ENCODE assay signal across 19 mouse cellular contexts in the genomic region with DNA sequence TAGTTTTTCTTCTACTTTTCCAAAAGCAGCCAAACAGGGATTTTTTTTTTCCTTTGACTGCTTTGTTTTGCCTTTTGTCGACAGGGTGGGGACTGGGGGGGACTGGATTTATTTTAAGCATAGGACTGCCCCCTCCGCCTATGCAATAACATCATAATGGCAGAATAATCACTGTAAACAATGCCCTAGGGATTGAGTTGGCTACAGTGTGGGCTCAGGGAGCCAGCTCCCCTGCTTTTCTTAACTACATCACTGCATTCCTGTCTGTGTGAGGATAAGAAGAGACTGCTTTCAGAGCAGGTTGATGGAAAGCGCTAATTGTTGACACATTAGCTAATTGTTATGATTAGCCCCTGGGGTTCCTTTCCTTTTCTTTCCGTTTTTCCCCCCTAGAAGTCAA.
DNase-seq lines count a peak whose midpoint lies in the region; ATAC-seq lines count a peak whose summit lies in the region.
"Had no signal": no experiment of that assay in that cellular context is flagged by ENCODE, and none has a peak within 500 bp of the region (broad histone marks: within the 10 kb centered on the region; RNA-seq: fewer than 3 reads in every experiment).

No protein-coding gene starts in this region.

- no peak overlapping the region for H3K4me2 ChIP-seq in limb, embryonic 13.5 days (replicated peaks)
- no peak overlapping the region for H3K4me2 ChIP-seq in heart, embryonic 16.5 days (ENCODE audit: low read depth, low read length)
- 0 out of 2 replicates have a peak overlapping the region, but pooled peaks have one; percentile 2 for H3K4me2 ChIP-seq in limb, embryonic 15.5 days
- H3K4me2 ChIP-seq: stomach, embryonic 15.5 days had no signal

- peaks cover 32% of the 10 kb centered on the region for H3K4me1 ChIP-seq in limb, embryonic 13.5 days
- H3K4me1 ChIP-seq in limb, embryonic 10.5 days = peaks cover 16% of the 10 kb centered on the region; the same call in 1 of the 2 replicates
- peaks cover 3% of the 10 kb centered on the region; the same call in 1 of the 2 replicates for H3K4me1 ChIP-seq in heart, embryonic 16.5 days (ENCODE audit: control insufficient read depth, insufficient read depth, low read length)
- peaks cover 19% of the 10 kb centered on the region for H3K4me1 ChIP-seq in limb, embryonic 15.5 days
- H3K4me1 ChIP-seq: stomach, embryonic 15.5 days had no signal

- WGBS in limb, embryonic 13.5 days = 23% methylated on average over 4 of the region's 4 CpGs
- 37% methylated on average over 4 of the region's 4 CpGs for WGBS in limb, embryonic 10.5 days
- WGBS in heart, embryonic 16.5 days = 21% methylated on average over 4 of the region's 4 CpGs
- WGBS in limb, embryonic 15.5 days = 14% methylated on average over 4 of the region's 4 CpGs

- no peak for DNase-seq in limb, embryonic 10.5 days (ENCODE audit: low spot score)
- peak; percentile 29 to 31 for DNase-seq in heart, adult 18-20 months
- no peak for DNase-seq in adrenal gland, postnatal 25 days
- no peak for DNase-seq in cerebellum, postnatal 36 days
- DNase-seq: adrenal gland, postnatal 36 days; cerebellum, postnatal 14 days; gastrocnemius, postnatal 14 days; kidney, postnatal 10 days; left cerebral cortex, postnatal 4 days; lung, postnatal 14 days; right cerebral cortex, adult 18-20 months had no signal

- 0 out of 2 replicates have a peak, but pooled peaks have one; percentile 34 for ATAC-seq in limb, embryonic 13.5 days (ENCODE audit: low FRiP score, low read depth)
- ATAC-seq in heart, embryonic 16.5 days (replicated peaks; ENCODE audit: extremely low read depth, insufficient read depth, low FRiP score) = peak; percentile 86
- ATAC-seq in limb, embryonic 15.5 days (ENCODE audit: insufficient number of reproducible peaks, low FRiP score, low TSS enrichment, low read depth) = no peak
- ATAC-seq: activated CD4-positive, CD25-positive, alpha-beta regulatory T cell, adult 4 months; Patski had no signal

- H3K9ac ChIP-seq in limb, embryonic 13.5 days = no peak overlapping the region
- H3K9ac ChIP-seq in heart, embryonic 16.5 days (ENCODE audit: low read length) = no peak overlapping the region
- no peak overlapping the region for H3K9ac ChIP-seq in limb, embryonic 15.5 days
- H3K9ac ChIP-seq: liver, embryonic 14.5 days; stomach, embryonic 15.5 days had no signal

- H3K27ac ChIP-seq in limb, embryonic 13.5 days = no peak overlapping the region
- no peak overlapping the region for H3K27ac ChIP-seq in limb, embryonic 10.5 days
- no peak overlapping the region for H3K27ac ChIP-seq in heart, embryonic 16.5 days (ENCODE audit: low read length)
- H3K27ac ChIP-seq in limb, embryonic 15.5 days = no peak overlapping the region
- H3K27ac ChIP-seq: layer of hippocampus, adult 2 months; liver, embryonic 14.5 days; stomach, embryonic 15.5 days had no signal

- no peak overlapping the region for H3K4me3 ChIP-seq in limb, embryonic 13.5 days
- H3K4me3 ChIP-seq in limb, embryonic 10.5 days = no peak overlapping the region
- H3K4me3 ChIP-seq in heart, embryonic 16.5 days (ENCODE audit: low read length) = no peak overlapping the region
- no peak overlapping the region for H3K4me3 ChIP-seq in limb, embryonic 15.5 days
- H3K4me3 ChIP-seq: layer of hippocampus, adult 2 months; stomach, embryonic 15.5 days had no signal

- no peaks in the 10 kb centered on the region for H3K9me3 ChIP-seq in limb, embryonic 13.5 days
- H3K9me3 ChIP-seq in limb, embryonic 10.5 days (replicated peaks) = no peaks in the 10 kb centered on the region
- no peaks in the 10 kb centered on the region for H3K9me3 ChIP-seq in heart, embryonic 16.5 days (replicated peaks; ENCODE audit: control insufficient read depth, low read length)
- no peaks in the 10 kb centered on the region for H3K9me3 ChIP-seq in limb, embryonic 15.5 days
- H3K9me3 ChIP-seq: stomach, embryonic 15.5 days had no signal

- no peaks in the 10 kb centered on the region for H3K36me3 ChIP-seq in limb, embryonic 13.5 days
- 0 out of 2 replicates have a peak, but pooled peaks cover 8% of the 10 kb centered on the region for H3K36me3 ChIP-seq in limb, embryonic 10.5 days
- no peaks in the 10 kb centered on the region for H3K36me3 ChIP-seq in heart, embryonic 16.5 days (ENCODE audit: control insufficient read depth, insufficient read depth)
- no peaks in the 10 kb centered on the region for H3K36me3 ChIP-seq in limb, embryonic 15.5 days
- H3K36me3 ChIP-seq: stomach, embryonic 15.5 days had no signal

- no peaks in the 10 kb centered on the region for H3K27me3 ChIP-seq in limb, embryonic 13.5 days
- no peaks in the 10 kb centered on the region for H3K27me3 ChIP-seq in limb, embryonic 10.5 days (ENCODE audit: low read depth, poor library complexity, severe bottlenecking)
- no peaks in the 10 kb centered on the region for H3K27me3 ChIP-seq in heart, embryonic 16.5 days (ENCODE audit: control insufficient read depth, insufficient read depth, low read length)
- no peaks in the 10 kb centered on the region for H3K27me3 ChIP-seq in limb, embryonic 15.5 days
- H3K27me3 ChIP-seq: stomach, embryonic 15.5 days had no signal

Comparison
In these comparisons a context has a peak if more than half of its experiments do, and no peak if none do; other contexts are left out.
1. DNase-seq: peak in heart, adult 18-20 months (2 of 2); none in limb, embryonic 10.5 days (single experiment), adrenal gland, postnatal 25 days (single experiment) and cerebellum, postnatal 36 days (0 of 2).